ENCODE assay signal across 14 mouse cellular contexts in genomic region chr2:20939367-20939766, GRCm38 (mm10). TPM values are rescaled to one million over a fixed set of nuclear protein-coding genes. Genes with fewer than 3 reads are reported as not detected.
A peak's percentile ranks its signal among the peaks of the same experiment; 100 is the strongest.
DNase-seq lines count a peak whose midpoint lies in the region; ATAC-seq and TF ChIP-seq lines count a peak whose summit lies in the region.
"Had no signal": no experiment of that assay in that cellular context is flagged by ENCODE, and none has a peak within 500 bp of the region (broad histone marks: within the 10 kb centered on the region; RNA-seq: fewer than 3 reads in every experiment).

No protein-coding gene starts in this region.

- no peak overlapping the region for H3K9ac ChIP-seq in stomach, postnatal 0 days (ENCODE audit: low read length)
- no peak overlapping the region for H3K9ac ChIP-seq in forebrain, embryonic 11.5 days (ENCODE audit: low read length)
- H3K9ac ChIP-seq: liver, embryonic 14.5 days had no signal

- H3K27ac ChIP-seq in heart, embryonic 10.5 days = peak overlapping the region; percentile 68
- peak overlapping the region; percentile 42; the same call in 1 of the 2 replicates for H3K27ac ChIP-seq in limb, embryonic 10.5 days
- no peak overlapping the region for H3K27ac ChIP-seq in stomach, postnatal 0 days (replicated peaks)
- H3K27ac ChIP-seq in forebrain, embryonic 11.5 days (ENCODE audit: low read depth, low read length) = no peak overlapping the region
- H3K27ac ChIP-seq: liver, embryonic 14.5 days had no signal

- H3K36me3 ChIP-seq in heart, embryonic 10.5 days = no peaks in the 10 kb centered on the region
- H3K36me3 ChIP-seq in limb, embryonic 10.5 days = no peaks in the 10 kb centered on the region
- H3K36me3 ChIP-seq in stomach, postnatal 0 days (ENCODE audit: control insufficient read depth, insufficient read depth, low read length) = no peaks in the 10 kb centered on the region
- no peaks in the 10 kb centered on the region for H3K36me3 ChIP-seq in forebrain, embryonic 11.5 days (ENCODE audit: control insufficient read depth, insufficient read depth, low read length)

- no peaks in the 10 kb centered on the region for H3K9me3 ChIP-seq in heart, embryonic 10.5 days
- H3K9me3 ChIP-seq in limb, embryonic 10.5 days (replicated peaks) = no peaks in the 10 kb centered on the region
- H3K9me3 ChIP-seq in stomach, postnatal 0 days (ENCODE audit: control insufficient read depth, low read length) = no peaks in the 10 kb centered on the region
- no peaks in the 10 kb centered on the region for H3K9me3 ChIP-seq in forebrain, embryonic 11.5 days (ENCODE audit: control insufficient read depth, low read length)

- H3K4me2 ChIP-seq in stomach, postnatal 0 days (replicated peaks; ENCODE audit: low read depth) = no peak overlapping the region
- H3K4me2 ChIP-seq in forebrain, embryonic 11.5 days (ENCODE audit: low read depth, low read length, severe bottlenecking) = no peak overlapping the region
- H3K4me2 ChIP-seq: midbrain, embryonic 11.5 days had no signal

- peak; percentile 24; the same call in 1 of the 2 replicates for ATAC-seq in stomach, postnatal 0 days (ENCODE audit: low FRiP score, low TSS enrichment)
- no peak for ATAC-seq in forebrain, embryonic 11.5 days (replicated peaks; ENCODE audit: low FRiP score)
- ATAC-seq: hindbrain, embryonic 16.5 days had no signal

- TF ChIP-seq EP300 in stomach, postnatal 0 days (optimal IDR thresholded peaks at IDR 0.05) = no peak

- peak; percentile 25 to 38 for DNase-seq in kidney, postnatal 4 days
- no peak for DNase-seq in kidney, postnatal 25 days
- no peak for DNase-seq in heart, embryonic 10.5 days (ENCODE audit: low spot score)
- DNase-seq in limb, embryonic 10.5 days (ENCODE audit: low spot score) = no peak
- DNase-seq in stomach, postnatal 0 days (ENCODE audit: low spot score) = no peak
- DNase-seq in forebrain, embryonic 11.5 days (ENCODE audit: low spot score) = no peak
- no peak for DNase-seq in adrenal gland, postnatal 36 days
- no peak for DNase-seq in thymus, postnatal 0 days (ENCODE audit: low spot score)
- DNase-seq: cerebellum, postnatal 36 days; kidney, adult 9 months; thymus, postnatal 36 days had no signal

- WGBS in heart, embryonic 10.5 days = 58% methylated on average over 3 of the region's 3 CpGs
- 89% methylated on average over 3 of the region's 3 CpGs for WGBS in limb, embryonic 10.5 days
- 58% methylated on average over 3 of the region's 3 CpGs for WGBS in stomach, postnatal 0 days
- 83% methylated on average over 3 of the region's 3 CpGs for WGBS in forebrain, embryonic 11.5 days

- H3K27me3 ChIP-seq in heart, embryonic 10.5 days (ENCODE audit: insufficient read depth, poor library complexity, severe bottlenecking) = no peaks in the 10 kb centered on the region
- no peaks in the 10 kb centered on the region for H3K27me3 ChIP-seq in limb, embryonic 10.5 days (ENCODE audit: low read depth, poor library complexity, severe bottlenecking)
- no peaks in the 10 kb centered on the region for H3K27me3 ChIP-seq in stomach, postnatal 0 days (ENCODE audit: control insufficient read depth, insufficient read depth, low read length)
- H3K27me3 ChIP-seq in forebrain, embryonic 11.5 days (ENCODE audit: control insufficient read depth, insufficient read depth, low read length) = no peaks in the 10 kb centered on the region

- TF ChIP-seq CTCF in stomach, postnatal 0 days (IDR thresholded peaks at IDR 0.05; ENCODE audit: low read depth) = no peak

- H3K4me1 ChIP-seq in heart, embryonic 10.5 days = peaks cover 79% of the 10 kb centered on the region
- peaks cover 68% of the 10 kb centered on the region for H3K4me1 ChIP-seq in limb, embryonic 10.5 days
- H3K4me1 ChIP-seq in stomach, postnatal 0 days (replicated peaks; ENCODE audit: control insufficient read depth, insufficient read depth) = no peaks in the 10 kb centered on the region
- peaks cover 3% of the 10 kb centered on the region for H3K4me1 ChIP-seq in forebrain, embryonic 11.5 days (replicated peaks; ENCODE audit: control insufficient read depth, insufficient read depth, low read length)

- no peak overlapping the region for H3K4me3 ChIP-seq in heart, embryonic 10.5 days
- H3K4me3 ChIP-seq in limb, embryonic 10.5 days = no peak overlapping the region
- no peak overlapping the region for H3K4me3 ChIP-seq in stomach, postnatal 0 days (ENCODE audit: low read depth, low read length)
- H3K4me3 ChIP-seq in forebrain, embryonic 11.5 days (ENCODE audit: low read depth, low read length) = no peak overlapping the region

RNA-seq across cellular contexts. Expression of gene Arhgap21, which starts 29.3 kb away (rescaled TPM):
- polyA plus RNA-seq in heart, embryonic 10.5 days (2016; fragmentation: Nextera tagmentation; extraction: Ambion mirVana) = 15.2 and 18.7 TPM in 2 replicates
- polyA plus RNA-seq in limb, embryonic 10.5 days (2016; fragmentation: Nextera tagmentation; extraction: Ambion mirVana) = 12.9 and 13.6 TPM in 2 replicates
- polyA plus RNA-seq in stomach, postnatal 0 days (2015; fragmentation: Nextera tagmentation; extraction: Ambion mirVana) = 5.2 and 5.5 TPM in 2 replicates
- polyA plus RNA-seq in forebrain, embryonic 11.5 days (2014; fragmentation: Nextera tagmentation; extraction: Ambion mirVana) = 56.9 and 61.2 TPM in 2 replicates
- 10 to 100 TPM; 77.6 to 88.4 TPM for total RNA-seq in adrenal gland, postnatal 36 days (2021)
- polyA plus RNA-seq in thymus, postnatal 0 days (2015; fragmentation: Nextera tagmentation; extraction: Ambion mirVana) = 2.4 and 2.8 TPM in 2 replicates

Comparison
In these comparisons a context has a peak if more than half of its experiments do, and no peak if none do; other contexts are left out.
1. DNase-seq: peak in kidney, postnatal 4 days (2 of 2); none in kidney, postnatal 25 days (0 of 2), heart, embryonic 10.5 days (single experiment), limb, embryonic 10.5 days (single experiment), stomach, postnatal 0 days (single experiment), forebrain, embryonic 11.5 days (single experiment), adrenal gland, postnatal 36 days (0 of 2) and thymus, postnatal 0 days (single experiment).
2. H3K27ac ChIP-seq: peak in heart, embryonic 10.5 days (single experiment) and limb, embryonic 10.5 days (single experiment); none in stomach, postnatal 0 days (single experiment) and forebrain, embryonic 11.5 days (single experiment).